Mouse (Mus musculus) T-cell, adult 66 days (primary cell): ENCODE data around the gene Ssbp2. TPM values are rescaled to one million over a fixed set of nuclear protein-coding genes. Genes with fewer than 3 reads are reported as not detected.

Experiments used
- total RNA-seq, 2 experiments: library from RNA; stranded (reverse); gene quantifications; 3 replicates in 1 of 2; 4 replicates in 1 of 2; pipeline ENCODE4 v1.2.4; 2023

Ssbp2 gene
- 10 to 100 TPM; 37.6 to 46.7 TPM for total RNA-seq

GRCm38 (mm10) chr13:91459896-91460620 lies at the start of gene Ssbp2:
TSS of gene Ssbp2 (plus strand) at chr13:91460283.

GRCm38 (mm10) chr13:91741280-91742047 lies 281.4 kb downstream of the Ssbp2 start, which contains the start of gene Acot12:
TSS of gene Acot12 (plus strand) at chr13:91741512.

Other genes with a start within 250 kb of the Ssbp2 start
- gene Atg10, start 236.3 kb upstream of the Ssbp2 start, total RNA-seq, result 1 to 10 TPM; 5.1 to 9.9 TPM